Mouse (Mus musculus): ENCODE results near the gene Zfp869. TPM values are rescaled to one million over a fixed set of nuclear protein-coding genes. Genes with fewer than 3 reads are reported as not detected.
"Not testable (repeated sequence)": the region's sequence is repeated elsewhere in the genome, so short reads cannot be mapped to it uniquely, and the experiment has no call there.

The Zfp869 gene
- 19.8 and 20.4 TPM in 2 replicates for polyA plus RNA-seq (2015; fragmentation: Nextera tagmentation; extraction: Ambion mirVana)

DNA sequence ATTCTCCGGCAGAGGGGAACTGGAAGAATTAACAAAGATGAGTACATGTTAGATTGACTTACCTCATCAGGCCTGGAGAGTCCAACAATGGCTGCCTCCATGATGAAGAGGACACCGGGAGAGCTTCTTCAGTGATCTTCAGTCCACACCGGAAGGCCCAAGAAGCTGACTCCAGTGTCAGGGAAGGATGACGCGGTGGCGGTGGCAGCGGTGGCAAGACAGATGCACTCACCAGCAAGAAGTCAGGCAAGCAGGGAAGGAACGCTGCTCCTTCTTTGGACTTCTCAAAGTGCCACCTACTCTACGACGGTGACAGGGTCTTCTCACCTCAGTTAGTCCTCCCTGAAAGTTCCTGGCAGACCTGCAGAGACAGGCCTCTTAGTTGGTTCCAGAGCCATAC, at the start of gene Zfp869:
Gene Zfp869, minus strand, starts transcription at position 101 of the 400 bp plus-strand sequence.
- 96% methylated on average over 10 of the region's 10 CpGs for WGBS
- Histone ChIP-seq H3K4me1 (ENCODE audit: control insufficient read depth, insufficient read depth, low read length) (peaks cover 12% of the 10 kb centered on the region), H3K36me3 (ENCODE audit: control insufficient read depth, insufficient read depth) (peaks cover 53% of the 10 kb centered on the region), H3K9me3 (replicated peaks; ENCODE audit: control insufficient read depth, low read length) (peaks cover 14% of the 10 kb centered on the region)
- not testable (repeated sequence) for H3K4me3 ChIP-seq (ENCODE audit: low read length); H3K9ac ChIP-seq (ENCODE audit: low read length); H3K27ac ChIP-seq (ENCODE audit: low read length); H3K4me2 ChIP-seq (ENCODE audit: low read depth, low read length); ATAC-seq (replicated peaks; ENCODE audit: extremely low read depth, insufficient read depth, low FRiP score); H3K27me3 ChIP-seq (ENCODE audit: control insufficient read depth, insufficient read depth, low read length)

DNA sequence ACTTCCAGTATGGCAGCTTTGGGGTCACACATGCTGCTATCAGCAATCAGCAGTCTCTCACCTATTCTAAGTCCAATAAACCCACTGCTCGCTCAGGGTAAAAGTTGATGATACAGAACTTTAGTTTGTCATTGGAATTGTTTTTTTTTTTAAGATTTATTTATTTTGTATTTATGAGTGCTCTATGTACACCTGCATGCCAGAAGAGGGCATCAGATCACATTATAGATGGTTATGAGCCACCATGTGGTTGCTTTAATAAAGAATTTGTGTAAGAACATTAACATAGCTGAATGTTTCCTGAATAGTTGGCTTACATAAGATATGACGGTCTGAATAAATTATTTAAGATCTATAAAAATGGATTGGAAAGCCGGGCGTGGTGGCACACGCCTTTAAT, 47.8 kb upstream of the Zfp869 start:
- no peak overlapping the region for H3K4me3 ChIP-seq (ENCODE audit: low read length)
- no peak overlapping the region for H3K9ac ChIP-seq (ENCODE audit: low read length)
- no peak for ATAC-seq (replicated peaks; ENCODE audit: extremely low read depth, insufficient read depth, low FRiP score)
- 96% methylated on average over 5 of the region's 5 CpGs for WGBS
- H3K9me3 ChIP-seq (replicated peaks; ENCODE audit: control insufficient read depth, low read length) = no peaks in the 10 kb centered on the region
- H3K36me3 ChIP-seq (ENCODE audit: control insufficient read depth, insufficient read depth) = peaks cover 14% of the 10 kb centered on the region
- H3K4me2 ChIP-seq (ENCODE audit: low read depth, low read length) = no peak overlapping the region
- no peaks in the 10 kb centered on the region for H3K4me1 ChIP-seq (ENCODE audit: control insufficient read depth, insufficient read depth, low read length)
- no peaks in the 10 kb centered on the region for H3K27me3 ChIP-seq (ENCODE audit: control insufficient read depth, insufficient read depth, low read length)
- no peak overlapping the region for H3K27ac ChIP-seq (ENCODE audit: low read length)

DNA sequence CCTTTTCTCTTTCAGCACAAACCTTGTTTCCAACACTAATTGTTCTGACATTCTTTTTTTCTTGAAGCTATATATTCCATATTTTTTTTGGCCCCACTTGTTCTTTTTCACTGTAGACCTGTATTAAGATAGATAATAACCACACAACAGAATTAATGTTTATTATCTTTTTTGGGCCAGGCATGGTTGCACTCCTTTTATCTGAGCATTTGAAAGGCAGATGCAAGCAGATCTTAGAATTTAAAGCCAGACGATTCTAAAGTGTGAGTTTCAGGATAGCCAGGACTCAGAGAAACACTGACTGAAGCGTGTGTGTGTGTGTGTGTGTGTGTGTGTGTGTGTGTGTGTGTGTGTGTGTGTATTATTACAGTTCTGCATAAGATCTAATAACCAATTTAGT, 41.9 kb upstream of the Zfp869 start:
- no peak for ATAC-seq (replicated peaks; ENCODE audit: extremely low read depth, insufficient read depth, low FRiP score)

DNA sequence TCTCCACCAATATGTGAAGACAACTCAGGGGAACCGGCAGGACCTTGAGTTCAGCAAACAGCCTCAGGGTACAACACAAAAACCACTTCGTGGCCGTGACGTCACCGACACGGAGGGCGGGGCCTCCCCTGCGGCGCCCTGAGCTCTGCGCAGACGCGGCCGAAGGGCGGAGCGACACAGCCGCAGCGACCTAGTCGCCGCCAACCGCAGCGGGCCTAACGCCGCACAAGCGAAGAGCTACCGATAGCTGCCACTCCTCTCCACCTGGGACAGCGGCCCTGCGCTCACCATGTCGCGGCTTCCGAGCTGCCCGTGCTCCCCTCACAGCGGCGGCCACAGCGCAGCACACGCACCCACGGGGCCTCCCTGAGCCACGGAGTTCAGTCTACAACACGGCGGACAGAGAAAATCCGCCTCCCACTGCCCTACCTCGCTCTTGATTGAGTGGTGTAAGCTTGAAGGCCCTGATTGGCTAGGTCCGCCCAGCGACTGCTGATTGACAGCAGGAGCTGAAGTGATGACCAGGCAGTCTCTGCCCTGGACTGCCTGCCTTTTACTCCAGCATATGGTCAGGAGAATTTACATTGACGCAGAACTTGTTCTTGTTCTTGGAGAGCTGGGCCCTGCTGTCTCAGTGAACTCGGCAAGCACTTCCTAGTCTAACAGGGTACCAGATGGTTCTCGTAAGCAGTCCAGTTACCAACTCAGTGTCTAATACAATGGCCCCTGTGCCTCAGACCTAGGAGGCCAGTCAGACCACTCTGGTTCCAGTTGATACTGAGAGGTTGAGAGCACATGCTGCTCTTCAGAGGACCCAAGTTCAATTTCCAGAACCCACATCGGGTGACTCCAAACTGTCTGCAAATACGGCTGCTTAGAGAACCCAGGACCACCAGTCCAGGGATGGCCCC, 39.3 kb upstream of the Zfp869 start, which contains the start of gene Zfp963:
Gene Zfp963, minus strand, starts transcription at position 427 of the 911 bp plus-strand sequence.
- 3% methylated on average over 48 of the region's 48 CpGs for WGBS
- Histone ChIP-seq H3K4me3 (ENCODE audit: low read length) (peak within 1 kb of the TSS; percentile 89), H3K27ac (ENCODE audit: low read length) (peak within 1 kb of the TSS; percentile 100), H3K36me3 (ENCODE audit: control insufficient read depth, insufficient read depth) (0 out of 2 replicates have a peak, but pooled peaks cover 4% of the 10 kb centered on the region), H3K9ac (ENCODE audit: low read length) (peak within 1 kb of the TSS; percentile 99), H3K27me3 (ENCODE audit: control insufficient read depth, insufficient read depth, low read length) (no peaks in the 10 kb centered on the region), H3K9me3 (replicated peaks; ENCODE audit: control insufficient read depth, low read length) (no peaks in the 10 kb centered on the region), H3K4me1 (ENCODE audit: control insufficient read depth, insufficient read depth, low read length) (peaks cover 8% of the 10 kb centered on the region), H3K4me2 (ENCODE audit: low read depth, low read length) (peak within 1 kb of the TSS; percentile 66)
- peak; percentile 99 for ATAC-seq (replicated peaks; ENCODE audit: extremely low read depth, insufficient read depth, low FRiP score)

More for the DNA sequence above, 41.9 kb upstream of the Zfp869 start:
- Histone ChIP-seq H3K27me3 (ENCODE audit: control insufficient read depth, insufficient read depth, low read length) (no peaks in the 10 kb centered on the region), H3K4me2 (ENCODE audit: low read depth, low read length) (no peak overlapping the region), H3K4me3 (ENCODE audit: low read length) (no peak overlapping the region), H3K36me3 (ENCODE audit: control insufficient read depth, insufficient read depth) (peaks cover 11% of the 10 kb centered on the region; the same call in 1 of the 2 replicates), H3K9ac (ENCODE audit: low read length) (no peak overlapping the region), H3K9me3 (replicated peaks; ENCODE audit: control insufficient read depth, low read length) (no peaks in the 10 kb centered on the region), H3K27ac (ENCODE audit: low read length) (no peak overlapping the region), H3K4me1 (ENCODE audit: control insufficient read depth, insufficient read depth, low read length) (peaks cover 8% of the 10 kb centered on the region)
- WGBS = 87% methylated on average over 2 of the region's 2 CpGs

- peaks cover 11% of the 10 kb centered on the region for H3K36me3 ChIP-seq (ENCODE audit: control insufficient read depth, insufficient read depth)
- no peak overlapping the region for H3K9ac ChIP-seq (ENCODE audit: low read length)
- H3K4me2 ChIP-seq (ENCODE audit: low read depth, low read length) = no peak overlapping the region
- H3K27me3 ChIP-seq (ENCODE audit: control insufficient read depth, insufficient read depth, low read length) = no peaks in the 10 kb centered on the region
- WGBS = 77% methylated on average over 2 of the region's 2 CpGs
- no peaks in the 10 kb centered on the region for H3K4me1 ChIP-seq (ENCODE audit: control insufficient read depth, insufficient read depth, low read length)
- H3K27ac ChIP-seq (ENCODE audit: low read length) = no peak overlapping the region
- ATAC-seq (replicated peaks; ENCODE audit: extremely low read depth, insufficient read depth, low FRiP score) = no peak
- no peak overlapping the region for H3K4me3 ChIP-seq (ENCODE audit: low read length)
- H3K9me3 ChIP-seq (replicated peaks; ENCODE audit: control insufficient read depth, low read length) = no peaks in the 10 kb centered on the region
Observed at GRCm38 (mm10) chr8:69741231-69741630, 30.7 kb upstream of the Zfp869 start.

DNA sequence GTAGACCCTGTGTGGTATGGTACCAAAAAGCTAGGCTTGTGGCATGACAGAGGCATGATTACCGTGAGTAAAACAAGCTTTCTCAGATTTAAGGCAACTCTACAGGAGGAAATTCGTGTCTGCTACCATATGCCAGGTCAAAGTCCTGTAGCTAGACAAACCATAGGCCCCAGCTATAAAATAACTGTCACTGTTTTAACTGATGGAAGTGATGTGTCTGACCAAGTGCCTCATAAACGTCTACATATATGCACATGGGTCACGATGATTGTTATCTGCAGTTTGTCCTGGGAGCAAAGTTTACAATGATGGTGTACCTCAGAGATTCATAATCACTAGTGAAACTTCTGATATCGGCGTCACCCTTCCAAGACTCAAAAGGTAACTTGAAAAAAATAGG, 30.2 kb upstream of the Zfp869 start:
- Histone ChIP-seq H3K4me2 (ENCODE audit: low read depth, low read length) (no peak overlapping the region), H3K9me3 (replicated peaks; ENCODE audit: control insufficient read depth, low read length) (no peaks in the 10 kb centered on the region), H3K27ac (ENCODE audit: low read length) (no peak overlapping the region), H3K4me3 (ENCODE audit: low read length) (no peak overlapping the region), H3K4me1 (ENCODE audit: control insufficient read depth, insufficient read depth, low read length) (no peaks in the 10 kb centered on the region), H3K9ac (ENCODE audit: low read length) (no peak overlapping the region), H3K27me3 (ENCODE audit: control insufficient read depth, insufficient read depth, low read length) (no peaks in the 10 kb centered on the region), H3K36me3 (ENCODE audit: control insufficient read depth, insufficient read depth) (peaks cover 11% of the 10 kb centered on the region)
- ATAC-seq (replicated peaks; ENCODE audit: extremely low read depth, insufficient read depth, low FRiP score) = no peak
- WGBS = 80% methylated on average over 6 of the region's 6 CpGs

DNA sequence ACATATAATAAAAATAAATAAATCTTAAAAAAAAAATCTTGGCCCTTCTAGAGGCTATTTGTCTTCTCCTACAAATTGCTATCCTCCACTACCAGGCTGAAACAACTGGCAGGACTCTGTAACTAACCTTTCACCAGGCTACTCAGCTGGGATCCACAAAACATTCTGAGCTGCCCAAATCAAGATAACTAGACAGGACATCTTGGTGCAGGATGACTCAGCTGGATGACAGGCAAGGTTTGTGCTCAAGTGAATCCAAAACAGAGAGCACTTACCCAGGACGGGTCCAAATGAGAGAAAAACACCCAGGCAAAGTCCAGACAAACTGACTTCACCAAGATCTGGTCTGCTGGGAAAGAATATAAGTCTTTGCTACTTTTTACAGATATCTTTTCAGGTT, 25.0 kb upstream of the Zfp869 start:
- H3K9ac ChIP-seq (ENCODE audit: low read length) = no peak overlapping the region
- H3K4me1 ChIP-seq (ENCODE audit: control insufficient read depth, insufficient read depth, low read length) = no peaks in the 10 kb centered on the region
- no peak overlapping the region for H3K4me3 ChIP-seq (ENCODE audit: low read length)
- H3K27me3 ChIP-seq (ENCODE audit: control insufficient read depth, insufficient read depth, low read length) = no peaks in the 10 kb centered on the region
- H3K27ac ChIP-seq (ENCODE audit: low read length) = no peak overlapping the region
- H3K36me3 ChIP-seq (ENCODE audit: control insufficient read depth, insufficient read depth) = 0 out of 2 replicates have a peak, but pooled peaks cover under 1% of the 10 kb centered on the region
- no peaks in the 10 kb centered on the region for H3K9me3 ChIP-seq (replicated peaks; ENCODE audit: control insufficient read depth, low read length)
- ATAC-seq (replicated peaks; ENCODE audit: extremely low read depth, insufficient read depth, low FRiP score) = no peak
- 71% methylated on average over 1 of the region's 1 CpGs for WGBS
- H3K4me2 ChIP-seq (ENCODE audit: low read depth, low read length) = no peak overlapping the region

DNA sequence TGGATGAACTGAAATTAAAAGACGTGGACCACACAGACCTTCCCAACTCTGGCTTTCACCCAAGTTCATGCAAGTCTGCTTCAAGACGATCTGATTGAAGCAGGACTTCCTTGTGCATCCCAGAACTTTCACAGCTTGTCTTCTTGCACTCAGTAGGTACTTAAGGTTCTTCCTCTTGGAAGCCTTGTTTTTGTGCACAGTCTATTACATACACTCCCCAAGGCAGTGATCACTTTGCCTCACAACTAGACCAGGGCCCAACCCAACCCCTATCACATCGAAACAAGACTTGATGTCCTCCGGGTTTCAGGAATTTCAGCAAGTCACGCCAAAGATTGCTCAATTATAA, 6.7 kb upstream of the Zfp869 start:
- H3K9me3 ChIP-seq (replicated peaks; ENCODE audit: control insufficient read depth, low read length) = no peaks in the 10 kb centered on the region
- peaks cover 15% of the 10 kb centered on the region for H3K4me1 ChIP-seq (ENCODE audit: control insufficient read depth, insufficient read depth, low read length)
- WGBS = 41% methylated on average over 5 of the region's 5 CpGs
- H3K9ac ChIP-seq (ENCODE audit: low read length) = peak overlapping the region; percentile 62
- peak overlapping the region; percentile 80 for H3K4me2 ChIP-seq (ENCODE audit: low read depth, low read length)
- peak; percentile 1; the same call in 1 of the 2 replicates for ATAC-seq (replicated peaks; ENCODE audit: extremely low read depth, insufficient read depth, low FRiP score)
- H3K27ac ChIP-seq (ENCODE audit: low read length) = peak overlapping the region; percentile 48; the same call in 1 of the 2 replicates
- H3K36me3 ChIP-seq (ENCODE audit: control insufficient read depth, insufficient read depth) = peaks cover 4% of the 10 kb centered on the region; the same call in 1 of the 2 replicates
- no peaks in the 10 kb centered on the region for H3K27me3 ChIP-seq (ENCODE audit: control insufficient read depth, insufficient read depth, low read length)
- H3K4me3 ChIP-seq (ENCODE audit: low read length) = peak overlapping the region; percentile 78
